Mouse (Mus musculus) neural tube, embryonic 13.5 days (tissue): ENCODE data around the gene Taar1. TPM values are rescaled to one million over a fixed set of nuclear protein-coding genes. Genes with fewer than 3 reads are reported as not detected.

ENCODE experiments used
- ATAC-seq: fragments of 200-750 bp; cut with Nextera tagmentation; 2 replicates; pipeline ENCODE4 v1.8.0; 2017; ENCODE audit warnings: low read depth, mild to moderate bottlenecking, moderate TSS enrichment, moderate library complexity
- H3K27ac ChIP-seq: fragments of 300-500 bp; sonication (generic); replicated peaks from 2 replicates; pipeline ENCODE4 v1.5.1; 2015; ENCODE audit warnings: moderate library complexity, mild to moderate bottlenecking, inconsistent platforms
- H3K27me3 ChIP-seq: fragments of 300-500 bp; sonication (generic); 2 replicates; pipeline ENCODE4 v1.6.1; 2015; ENCODE audit warnings: mild to moderate bottlenecking, inconsistent platforms
- H3K36me3 ChIP-seq: fragments of 300-500 bp; sonication (generic); 2 replicates; pipeline ENCODE4 v1.6.1; 2015; ENCODE audit warnings: mild to moderate bottlenecking, inconsistent platforms
- H3K4me1 ChIP-seq: fragments of 300-500 bp; sonication (generic); replicated peaks from 2 replicates; pipeline ENCODE4 v1.6.1; 2015; ENCODE audit warnings: inconsistent platforms
- H3K4me2 ChIP-seq: fragments of 300-500 bp; sonication (generic); 2 replicates; pipeline ENCODE4 v1.6.1; 2015; ENCODE audit warnings: inconsistent platforms, mild to moderate bottlenecking, moderate library complexity
- H3K4me3 ChIP-seq: fragments of 300-500 bp; sonication (generic); 2 replicates; pipeline ENCODE4 v1.5.1; 2015; ENCODE audit warnings: mild to moderate bottlenecking, inconsistent platforms
- H3K9ac ChIP-seq: fragments of 300-500 bp; sonication (generic); 2 replicates; pipeline ENCODE4 v1.6.1; 2015; ENCODE audit warnings: moderate library complexity, mild to moderate bottlenecking, inconsistent platforms
- H3K9me3 ChIP-seq: fragments of 300-500 bp; sonication (generic); 2 replicates; pipeline ENCODE4 v1.6.1; 2016; ENCODE audit warnings: inconsistent platforms
- WGBS: fragments of 180-500 bp; shearing (Covaris S2); methylation state at CpG from one replicate; pipeline ENCODE4 v1.1.7; 2015; 5-methylcytosine and 5-hydroxymethylcytosine counted together
- polyA plus RNA-seq: library from polyadenylated mRNA; unstranded; fragments of >200 nt; fragmentation: Nextera tagmentation; extraction: Ambion mirVana; gene quantifications from 2 replicates; pipeline ENCODE4 v1.2.1, GENCODE M21; 2015

The Taar1 gene
- not detected in 2 replicates for polyA plus RNA-seq

DNA sequence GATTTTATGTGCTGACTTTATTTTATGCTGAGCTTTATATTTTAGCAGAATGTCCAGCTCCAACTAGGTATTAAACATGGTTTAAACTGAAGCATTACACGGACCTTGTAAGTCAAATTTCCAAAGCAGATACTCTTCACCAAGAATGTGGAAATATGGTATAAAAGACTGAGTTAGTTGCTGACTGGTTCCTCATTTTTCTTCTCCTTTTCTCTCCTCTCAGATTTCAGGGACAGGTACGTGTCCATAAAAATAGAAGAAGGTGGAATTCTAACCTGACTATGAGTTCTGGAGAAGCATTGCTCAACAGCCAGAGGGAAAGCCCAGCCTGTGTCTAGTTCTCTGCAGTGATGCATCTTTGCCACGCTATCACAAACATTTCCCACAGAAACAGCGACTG is at the start of gene Taar1:
Gene Taar1 (plus strand): TSS at position 301 of the 400 bp plus-strand sequence.
- Histone ChIP-seq H3K4me3 (no peak within 1 kb of the TSS), H3K4me1 (no peaks in the 10 kb centered on the region), H3K27me3 (no peaks in the 10 kb centered on the region), H3K36me3 (no peaks in the 10 kb centered on the region), H3K27ac (no peak within 1 kb of the TSS), H3K9me3 (no peaks in the 10 kb centered on the region), H3K4me2 (no peak within 1 kb of the TSS), H3K9ac (no peak within 1 kb of the TSS)
- 89% methylated on average over 4 of the region's 4 CpGs for WGBS
- no peak for ATAC-seq

DNA sequence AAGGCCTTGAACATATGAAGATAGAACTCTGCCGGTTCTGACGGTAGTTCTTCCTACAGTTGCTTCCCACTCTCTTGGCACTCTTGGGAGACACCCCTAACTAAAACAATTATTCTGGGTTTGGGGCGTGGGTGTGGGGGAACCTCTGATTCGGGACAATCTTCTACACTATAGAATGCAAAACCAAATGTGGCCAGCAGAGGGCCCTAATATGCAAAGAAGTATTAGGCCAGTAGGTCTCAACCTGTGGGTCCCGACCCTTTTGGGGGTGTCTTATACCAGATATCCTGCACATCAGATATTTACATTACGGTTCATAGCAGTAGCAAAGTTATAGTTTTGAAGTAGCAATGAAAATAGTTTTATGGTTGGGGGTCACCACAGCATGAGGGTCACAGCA is 39.5 kb upstream of the Taar1 start:
- H3K4me1 ChIP-seq: no peaks in the 10 kb centered on the region
- no peak overlapping the region for H3K4me2 ChIP-seq
- no peaks in the 10 kb centered on the region for H3K36me3 ChIP-seq
- no peak overlapping the region for H3K27ac ChIP-seq
- no peaks in the 10 kb centered on the region for H3K9me3 ChIP-seq
- ATAC-seq: no peak
- H3K4me3 ChIP-seq: no peak overlapping the region
- H3K9ac ChIP-seq: no peak overlapping the region
- H3K27me3 ChIP-seq: no peaks in the 10 kb centered on the region
- 88% methylated on average over 6 of the region's 6 CpGs for WGBS

DNA sequence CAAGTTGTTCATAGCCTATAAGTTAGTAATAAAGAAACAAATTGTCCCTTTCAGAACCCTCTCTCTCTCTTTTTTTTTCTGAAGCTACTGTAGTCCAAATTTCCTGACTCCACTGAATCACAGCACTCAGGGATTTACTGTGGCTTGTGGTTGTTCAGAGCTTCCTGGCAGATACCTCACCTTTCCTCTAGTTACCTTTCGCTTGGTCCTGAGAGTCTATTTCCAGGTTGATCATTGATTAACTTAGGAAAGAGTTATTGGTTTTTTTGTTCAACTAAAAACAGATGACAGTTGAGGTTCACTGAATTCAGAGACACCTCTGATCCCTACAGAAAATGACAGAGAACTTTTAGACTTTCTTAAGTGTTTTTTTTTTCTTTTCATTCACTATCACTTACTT is 35.2 kb upstream of the Taar1 start:
- H3K9me3 ChIP-seq: no peaks in the 10 kb centered on the region
- H3K4me3 ChIP-seq: no peak overlapping the region
- no peaks in the 10 kb centered on the region for H3K27me3 ChIP-seq
- H3K4me2 ChIP-seq: no peak overlapping the region
- no peaks in the 10 kb centered on the region for H3K36me3 ChIP-seq
- no peak for ATAC-seq
- WGBS: 97% methylated on average over 1 of the region's 1 CpGs
- no peaks in the 10 kb centered on the region for H3K4me1 ChIP-seq
- no peak overlapping the region for H3K9ac ChIP-seq
- H3K27ac ChIP-seq: no peak overlapping the region

- H3K4me3 ChIP-seq: no peak overlapping the region
- no peaks in the 10 kb centered on the region for H3K27me3 ChIP-seq
- no peak overlapping the region for H3K9ac ChIP-seq
- no peaks in the 10 kb centered on the region for H3K4me1 ChIP-seq
- ATAC-seq: no peak
- no peak overlapping the region for H3K27ac ChIP-seq
- 87% methylated on average over 3 of the region's 3 CpGs for WGBS
- H3K9me3 ChIP-seq: no peaks in the 10 kb centered on the region
- H3K36me3 ChIP-seq: no peaks in the 10 kb centered on the region
- no peak overlapping the region for H3K4me2 ChIP-seq
Observed at GRCm38 (mm10) chr10:23886060-23886459, 34.1 kb upstream of the Taar1 start.

DNA sequence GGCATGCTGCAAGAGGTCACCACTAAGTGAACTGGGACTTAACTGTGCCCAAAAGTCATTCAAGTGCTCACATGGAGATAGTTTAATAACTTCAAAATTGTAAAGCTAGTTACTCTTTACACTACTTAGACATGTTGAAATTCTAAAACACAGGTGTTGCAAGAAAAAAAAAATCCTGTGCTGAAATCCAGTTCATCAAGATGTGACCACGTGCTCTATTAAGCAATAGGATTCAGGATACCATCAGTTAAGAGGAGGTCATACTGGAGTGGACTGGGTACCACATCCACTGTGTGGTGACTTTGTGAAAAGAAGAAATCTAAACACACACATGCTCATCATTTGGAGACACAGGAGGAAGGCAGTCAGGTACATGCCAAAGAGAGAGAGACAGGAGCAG is 27.2 kb upstream of the Taar1 start:
- no peak overlapping the region for H3K4me2 ChIP-seq
- H3K36me3 ChIP-seq: no peaks in the 10 kb centered on the region
- no peak overlapping the region for H3K27ac ChIP-seq
- peaks cover 6% of the 10 kb centered on the region; the same call in 1 of the 2 replicates for H3K4me1 ChIP-seq
- no peaks in the 10 kb centered on the region for H3K9me3 ChIP-seq
- H3K9ac ChIP-seq: no peak overlapping the region
- no peaks in the 10 kb centered on the region for H3K27me3 ChIP-seq
- WGBS: 88% methylated on average over 1 of the region's 1 CpGs
- ATAC-seq: no peak
- no peak overlapping the region for H3K4me3 ChIP-seq

DNA sequence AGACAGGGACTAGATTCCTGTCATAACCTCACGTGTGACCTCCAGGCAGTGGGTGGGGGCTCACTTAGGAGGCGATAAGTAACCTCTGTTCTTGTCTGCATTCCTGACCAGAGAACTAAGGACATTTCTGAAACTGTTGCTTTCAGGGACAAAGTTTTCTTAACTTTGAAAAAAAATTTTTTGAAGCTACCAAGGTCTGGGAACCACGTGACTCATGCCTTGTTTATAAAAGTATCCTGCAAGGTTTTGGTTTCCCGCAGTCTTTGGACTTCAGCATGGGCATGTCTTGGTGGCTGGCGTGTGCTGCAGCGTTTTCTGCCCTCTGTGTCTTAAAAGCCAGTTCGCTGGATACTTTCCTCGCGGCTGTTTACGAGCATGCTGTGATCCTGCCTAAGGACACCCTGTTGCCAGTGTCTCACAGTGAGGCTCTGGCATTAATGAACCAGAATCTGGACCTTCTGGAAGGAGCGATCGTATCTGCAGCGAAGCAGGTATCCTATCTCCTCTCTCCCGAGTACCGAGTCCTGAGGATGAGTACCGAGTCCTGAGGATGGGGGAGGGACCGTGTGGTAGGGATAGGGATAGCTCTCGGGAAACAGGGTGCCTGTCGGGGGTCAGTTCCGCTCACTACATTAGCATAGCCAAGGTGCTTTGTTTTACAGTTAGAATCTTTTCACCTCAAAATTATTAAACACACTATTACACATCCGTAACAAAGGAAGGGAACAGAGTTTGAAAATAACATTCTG is 25.4 kb upstream of the Taar1 start, which contains the start of gene Vnn1:
Gene Vnn1 (plus strand): TSS at position 88 of the 749 bp plus-strand sequence.
- Histone ChIP-seq H3K4me1 (peaks cover 6% of the 10 kb centered on the region; the same call in 1 of the 2 replicates), H3K27me3 (no peaks in the 10 kb centered on the region), H3K9me3 (no peaks in the 10 kb centered on the region), H3K27ac (no peak within 1 kb of the TSS), H3K36me3 (no peaks in the 10 kb centered on the region), H3K4me3 (peak within 1 kb of the TSS; percentile 11), H3K4me2 (peak within 1 kb of the TSS; percentile 43), H3K9ac (no peak within 1 kb of the TSS)
- WGBS: 34% methylated on average over 21 of the region's 21 CpGs
- no peak for ATAC-seq

GRCm38 (mm10) chr10:23895376-23895775 is 24.8 kb upstream of the Taar1 start:
- Histone ChIP-seq H3K9me3 (no peaks in the 10 kb centered on the region), H3K4me2 (0 out of 2 replicates have a peak overlapping the region, but pooled peaks have one; percentile 43), H3K4me1 (peaks cover 6% of the 10 kb centered on the region; the same call in 1 of the 2 replicates), H3K27me3 (no peaks in the 10 kb centered on the region), H3K4me3 (no peak overlapping the region), H3K27ac (no peak overlapping the region), H3K9ac (no peak overlapping the region), H3K36me3 (no peaks in the 10 kb centered on the region)
- ATAC-seq: no peak
- WGBS: 82% methylated on average over 7 of the region's 7 CpGs

GRCm38 (mm10) chr10:23901119-23901518 is 19.0 kb upstream of the Taar1 start:
- ATAC-seq: no peak
- H3K4me2 ChIP-seq: no peak overlapping the region
- H3K36me3 ChIP-seq: no peaks in the 10 kb centered on the region
- 48% methylated on average over 3 of the region's 3 CpGs for WGBS
- no peak overlapping the region for H3K27ac ChIP-seq
- no peaks in the 10 kb centered on the region for H3K4me1 ChIP-seq
- H3K9ac ChIP-seq: no peak overlapping the region
- H3K27me3 ChIP-seq: no peaks in the 10 kb centered on the region
- no peaks in the 10 kb centered on the region for H3K9me3 ChIP-seq
- no peak overlapping the region for H3K4me3 ChIP-seq

GRCm38 (mm10) chr10:23905661-23906060 is 14.5 kb upstream of the Taar1 start:
- no peaks in the 10 kb centered on the region for H3K36me3 ChIP-seq
- ATAC-seq: no peak
- no peaks in the 10 kb centered on the region for H3K4me1 ChIP-seq
- H3K4me3 ChIP-seq: no peak overlapping the region
- H3K4me2 ChIP-seq: no peak overlapping the region
- H3K27ac ChIP-seq: no peak overlapping the region
- H3K9me3 ChIP-seq: no peaks in the 10 kb centered on the region
- H3K27me3 ChIP-seq: no peaks in the 10 kb centered on the region
- WGBS: 88% methylated on average over 1 of the region's 1 CpGs
- H3K9ac ChIP-seq: no peak overlapping the region

DNA sequence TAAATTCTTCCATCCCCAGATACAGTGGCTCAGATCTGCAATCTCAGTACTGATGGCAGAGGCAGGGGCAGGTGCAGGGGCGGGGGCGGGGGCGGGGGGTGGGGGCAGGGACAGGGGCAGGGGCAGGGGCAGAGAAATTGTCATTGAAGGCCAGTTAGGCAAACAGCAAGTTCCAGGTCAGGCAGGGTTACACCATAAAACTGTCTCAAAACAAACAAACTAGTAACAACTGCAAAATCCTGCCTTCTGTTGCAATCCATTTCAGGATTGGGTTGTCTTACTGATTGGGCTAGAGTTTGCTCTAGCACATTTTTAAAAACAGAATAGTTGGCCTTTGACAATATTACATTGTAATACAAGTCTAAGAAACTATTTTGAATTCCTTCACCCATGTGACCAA is 2.3 kb downstream of the Taar1 start:
- 77% methylated on average over 3 of the region's 3 CpGs for WGBS
- ATAC-seq: no peak
- H3K36me3 ChIP-seq: no peaks in the 10 kb centered on the region
- H3K4me1 ChIP-seq: no peaks in the 10 kb centered on the region
- H3K9me3 ChIP-seq: no peaks in the 10 kb centered on the region
- H3K27me3 ChIP-seq: no peaks in the 10 kb centered on the region
- H3K4me3 ChIP-seq: no peak overlapping the region
- H3K27ac ChIP-seq: no peak overlapping the region
- no peak overlapping the region for H3K4me2 ChIP-seq
- H3K9ac ChIP-seq: no peak overlapping the region

DNA sequence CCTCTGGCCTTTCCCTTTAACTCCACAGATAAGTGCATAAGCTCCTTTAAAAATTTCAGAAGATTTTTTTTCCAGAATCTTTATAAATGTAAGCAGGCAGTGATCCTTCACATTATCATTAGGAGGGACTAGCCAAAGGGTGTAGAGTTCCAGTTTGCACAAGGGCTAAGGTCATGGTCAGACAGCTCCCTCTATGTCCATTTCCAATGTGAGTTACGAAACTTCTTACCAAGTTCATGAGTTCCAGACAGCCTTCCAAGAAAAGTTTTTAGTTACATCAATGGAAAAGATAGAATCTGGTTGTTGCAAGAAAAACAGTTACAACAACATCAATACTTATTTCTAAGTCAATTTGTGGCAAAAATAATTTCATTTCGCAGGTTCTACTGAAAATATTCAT is 3.8 kb downstream of the Taar1 start:
- Histone ChIP-seq H3K9ac (no peak overlapping the region), H3K36me3 (no peaks in the 10 kb centered on the region), H3K4me3 (no peak overlapping the region), H3K4me2 (no peak overlapping the region), H3K27me3 (no peaks in the 10 kb centered on the region), H3K4me1 (no peaks in the 10 kb centered on the region), H3K9me3 (no peaks in the 10 kb centered on the region), H3K27ac (no peak overlapping the region)
- no peak for ATAC-seq
- WGBS: 76% methylated on average over 2 of the region's 2 CpGs

- Histone ChIP-seq H3K27ac (no peak overlapping the region), H3K4me3 (no peak overlapping the region), H3K9me3 (no peaks in the 10 kb centered on the region), H3K27me3 (no peaks in the 10 kb centered on the region), H3K4me2 (no peak overlapping the region), H3K4me1 (peaks cover 7% of the 10 kb centered on the region), H3K9ac (no peak overlapping the region), H3K36me3 (no peaks in the 10 kb centered on the region)
- ATAC-seq: no peak
- WGBS: 26% methylated on average over 4 of the region's 4 CpGs
Observed at GRCm38 (mm10) chr10:23937613-23938012, 17.5 kb downstream of the Taar1 start.

- Histone ChIP-seq H3K27ac (no peak within 1 kb of the TSS), H3K27me3 (no peaks in the 10 kb centered on the region), H3K4me2 (peak within 1 kb of the TSS; percentile 41), H3K4me1 (peaks cover 7% of the 10 kb centered on the region), H3K36me3 (no peaks in the 10 kb centered on the region), H3K4me3 (no peak within 1 kb of the TSS), H3K9ac (peak within 1 kb of the TSS; percentile 49; the same call in 1 of the 2 replicates), H3K9me3 (no peaks in the 10 kb centered on the region)
- 21% methylated on average over 6 of the region's 6 CpGs for WGBS
- no peak for ATAC-seq
Observed at GRCm38 (mm10) chr10:23938312-23938711, 18.2 kb downstream of the Taar1 start, which contains the start of gene Taar2. Gene Taar2, plus strand, starts transcription at chr10:23938572.
